Comparison of ENCODE assay signal across 12 mouse cellular contexts in genomic region chr9:70963461-70963891, GRCm38 (mm10). TPM values are rescaled to one million over a fixed set of nuclear protein-coding genes. Genes with fewer than 3 reads are reported as not detected.
A peak's percentile ranks its signal among the peaks of the same experiment; 100 is the strongest.
DNase-seq lines count a peak whose midpoint lies in the region; ATAC-seq and TF ChIP-seq lines count a peak whose summit lies in the region.
"Had no signal": no experiment of that assay in that cellular context is flagged by ENCODE, and none has a peak within 500 bp of the region (broad histone marks: within the 10 kb centered on the region; RNA-seq: fewer than 3 reads in every experiment).

No protein-coding gene starts in this region.

- no peaks in the 10 kb centered on the region for H3K27me3 ChIP-seq in forebrain, postnatal 0 days (ENCODE audit: insufficient read depth, low read length)
- H3K27me3 ChIP-seq in forebrain, embryonic 16.5 days (replicated peaks; ENCODE audit: control insufficient read depth, insufficient read depth, low read length) = no peaks in the 10 kb centered on the region
- no peaks in the 10 kb centered on the region for H3K27me3 ChIP-seq in midbrain, embryonic 16.5 days (ENCODE audit: control insufficient read depth, insufficient read depth, low read depth, low read length)
- H3K27me3 ChIP-seq: embryonic facial prominence, embryonic 13.5 days; kidney, embryonic 15.5 days had no signal

- 61% methylated on average over 7 of the region's 7 CpGs for WGBS in forebrain, postnatal 0 days
- WGBS in forebrain, embryonic 16.5 days = 77% methylated on average over 7 of the region's 7 CpGs
- WGBS in midbrain, embryonic 16.5 days = 57% methylated on average over 7 of the region's 7 CpGs

- no peaks in the 10 kb centered on the region; the same call in 1 of the 2 replicates for H3K4me1 ChIP-seq in forebrain, postnatal 0 days (ENCODE audit: insufficient read depth)
- H3K4me1 ChIP-seq in forebrain, embryonic 16.5 days (replicated peaks; ENCODE audit: control insufficient read depth, insufficient read depth, low read length) = 0 out of 2 replicates have a peak, but pooled peaks cover 5% of the 10 kb centered on the region
- H3K4me1 ChIP-seq in midbrain, embryonic 16.5 days (ENCODE audit: control insufficient read depth, insufficient read depth, low read length) = peaks cover 7% of the 10 kb centered on the region
- H3K4me1 ChIP-seq: embryonic facial prominence, embryonic 13.5 days had no signal

- peak; percentile 10 for DNase-seq in forebrain, postnatal 0 days
- peak; percentile 65 for DNase-seq in cerebellum, adult 9-11 months
- DNase-seq in layer of hippocampus, adult 2 months (ENCODE audit: low spot score in 2 of 2) = peak; percentile 20 to 74
- no peak for DNase-seq in yolk sac, embryonic 10.5 days (ENCODE audit: low spot score)
- DNase-seq in lung, postnatal 14 days = no peak
- no peak for DNase-seq in adrenal gland, adult 2 months

- peak; percentile 36; the same call in 1 of the 2 replicates for ATAC-seq in forebrain, postnatal 0 days
- no peak; the same call in 1 of the 2 replicates for ATAC-seq in forebrain, embryonic 16.5 days
- ATAC-seq in midbrain, embryonic 16.5 days = peak; percentile 90

- H3K9me3 ChIP-seq in forebrain, postnatal 0 days (ENCODE audit: low read length) = no peaks in the 10 kb centered on the region
- H3K9me3 ChIP-seq in forebrain, embryonic 16.5 days (ENCODE audit: control insufficient read depth, low read length) = no peaks in the 10 kb centered on the region
- H3K9me3 ChIP-seq in midbrain, embryonic 16.5 days (replicated peaks; ENCODE audit: control insufficient read depth, low read length, poor library complexity, severe bottlenecking) = no peaks in the 10 kb centered on the region
- H3K9me3 ChIP-seq: embryonic facial prominence, embryonic 13.5 days; kidney, embryonic 15.5 days had no signal

- no peak overlapping the region for H3K4me3 ChIP-seq in forebrain, postnatal 0 days (ENCODE audit: low read depth, low read length)
- no peak overlapping the region for H3K4me3 ChIP-seq in forebrain, embryonic 16.5 days (replicated peaks; ENCODE audit: low read length)
- H3K4me3 ChIP-seq in layer of hippocampus, adult 2 months = no peak overlapping the region
- no peak overlapping the region for H3K4me3 ChIP-seq in midbrain, embryonic 16.5 days (ENCODE audit: low read depth, low read length)
- H3K4me3 ChIP-seq: embryonic facial prominence, embryonic 13.5 days; kidney, embryonic 15.5 days had no signal

- TF ChIP-seq CTCF in forebrain, postnatal 0 days (IDR thresholded peaks at IDR 0.05; ENCODE audit: low read depth) = no peak
- no peak for TF ChIP-seq CTCF in layer of hippocampus, adult 2 months (conservative IDR thresholded peaks at IDR 0.05)

- H3K4me2 ChIP-seq in forebrain, postnatal 0 days (ENCODE audit: low read depth) = no peak overlapping the region
- H3K4me2 ChIP-seq in forebrain, embryonic 16.5 days (ENCODE audit: low read length) = no peak overlapping the region
- H3K4me2 ChIP-seq in midbrain, embryonic 16.5 days (ENCODE audit: low read length) = no peak overlapping the region
- H3K4me2 ChIP-seq: embryonic facial prominence, embryonic 13.5 days; heart, embryonic 11.5 days; kidney, embryonic 15.5 days had no signal

- H3K9ac ChIP-seq in forebrain, postnatal 0 days = no peak overlapping the region
- H3K9ac ChIP-seq in forebrain, embryonic 16.5 days (replicated peaks; ENCODE audit: low read depth, low read length) = no peak overlapping the region
- 0 out of 2 replicates have a peak overlapping the region, but pooled peaks have one; percentile 17 for H3K9ac ChIP-seq in midbrain, embryonic 16.5 days (ENCODE audit: low read depth, low read length)
- H3K9ac ChIP-seq: embryonic facial prominence, embryonic 13.5 days; kidney, embryonic 15.5 days had no signal

- no peaks in the 10 kb centered on the region for H3K36me3 ChIP-seq in forebrain, postnatal 0 days (ENCODE audit: insufficient read depth)
- no peaks in the 10 kb centered on the region for H3K36me3 ChIP-seq in forebrain, embryonic 16.5 days (ENCODE audit: control insufficient read depth, insufficient read depth)
- H3K36me3 ChIP-seq in midbrain, embryonic 16.5 days (ENCODE audit: control insufficient read depth, insufficient read depth, low read length) = no peaks in the 10 kb centered on the region
- H3K36me3 ChIP-seq: embryonic facial prominence, embryonic 13.5 days; kidney, embryonic 15.5 days had no signal

- H3K27ac ChIP-seq in forebrain, postnatal 0 days (ENCODE audit: low read depth, low read length) = no peak overlapping the region
- H3K27ac ChIP-seq in forebrain, embryonic 16.5 days (ENCODE audit: low read length) = no peak overlapping the region
- H3K27ac ChIP-seq in layer of hippocampus, adult 2 months = peak overlapping the region; percentile 86
- H3K27ac ChIP-seq in midbrain, embryonic 16.5 days (ENCODE audit: low read length) = peak overlapping the region; percentile 75
- H3K27ac ChIP-seq: embryonic facial prominence, embryonic 13.5 days; kidney, embryonic 15.5 days had no signal

RNA-seq across cellular contexts. Expression of gene Lipc, which starts 11.4 kb away (rescaled TPM):
- 0.08 and 0.81 TPM in 2 replicates for total RNA-seq in forebrain, postnatal 0 days (2014; rRNA removed)
- 0.16 and 0.29 TPM in 2 replicates for polyA plus RNA-seq in forebrain, postnatal 0 days (2015; fragmentation: Nextera tagmentation; extraction: Ambion mirVana)
- 0.22 and 0.26 TPM in 2 replicates for polyA plus RNA-seq in forebrain, embryonic 16.5 days (2015; fragmentation: Nextera tagmentation; extraction: Ambion mirVana)
- under 1 TPM; 0.20 to 0.39 TPM for total RNA-seq in layer of hippocampus, adult 2 months (2021)
- polyA plus RNA-seq in midbrain, embryonic 16.5 days (2015; fragmentation: Nextera tagmentation; extraction: Ambion mirVana) = 0.19 and 0.31 TPM in 2 replicates
- under 1 TPM in 1 of 2 experiments, not detected in 1; 0.69 TPM for total RNA-seq in adrenal gland, adult 2 months (2021)
- 0.12 TPM in 1 of 2 replicates, not detected in the other for polyA plus RNA-seq in adrenal gland, adult 2 months (2012; rRNA removed)
- polyA plus RNA-seq: C2C12 had no signal

Comparison
In these comparisons a context has a peak if more than half of its experiments do, and no peak if none do; other contexts are left out.
1. DNase-seq: peak in forebrain, postnatal 0 days (single experiment), cerebellum, adult 9-11 months (single experiment) and layer of hippocampus, adult 2 months (2 of 2); none in yolk sac, embryonic 10.5 days (single experiment), lung, postnatal 14 days (single experiment) and adrenal gland, adult 2 months (single experiment).
2. H3K27ac ChIP-seq: peak in layer of hippocampus, adult 2 months (single experiment) and midbrain, embryonic 16.5 days (single experiment); none in forebrain, postnatal 0 days (single experiment) and forebrain, embryonic 16.5 days (single experiment).